Mouse (Mus musculus) testis, adult 2 months (tissue): ENCODE results near the gene Atp10a.

Experiments used
- CTCF ChIP-seq: fragments of 200-500 bp; IDR thresholded peaks from 2 replicates; pipeline ENCODE4 v1.5.1; 2012; ENCODE audit warnings: low read depth, mild to moderate bottlenecking, inconsistent platforms, low read length, moderate library complexity; ENCODE audit not compliant: control insufficient read depth, insufficient read depth, insufficient replicate concordance
- POLR2A ChIP-seq: fragments of 200-500 bp; IDR thresholded peaks from 2 replicates; pipeline ENCODE4 v1.6.1; 2012; ENCODE audit warnings: low read depth, mild to moderate bottlenecking, inconsistent platforms, low read length, moderate library complexity; ENCODE audit not compliant: control insufficient read depth

DNA sequence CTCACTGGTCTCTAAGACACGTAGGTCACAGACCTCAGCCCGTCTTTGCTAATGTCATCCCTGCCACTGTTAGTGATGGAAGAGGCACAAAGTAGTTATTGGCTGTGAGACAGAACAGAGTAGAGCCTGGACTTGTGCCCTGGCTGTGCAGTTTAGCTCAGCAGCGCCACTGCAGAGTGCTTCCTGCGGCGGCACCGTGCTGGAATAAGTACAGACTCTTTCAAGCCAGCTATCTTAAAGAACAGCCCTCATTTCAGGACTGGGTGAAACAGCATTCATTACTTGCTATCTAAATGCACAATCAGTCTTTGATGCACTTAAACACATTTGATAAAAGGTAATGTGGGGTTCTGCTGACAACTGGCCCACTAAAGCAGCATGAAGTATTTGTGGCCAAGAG, 111.3 kb downstream of the Atp10a start:
- TF ChIP-seq CTCF = peak; percentile 21; the same call in 1 of the 2 replicates
- no peak for TF ChIP-seq POLR2A
